Mouse (Mus musculus) C2C12 (cell line): ENCODE results near the gene Kctd11. TPM values are rescaled to one million over a fixed set of nuclear protein-coding genes. Genes with fewer than 3 reads are reported as not detected.
A peak's percentile ranks its signal among the peaks of the same experiment; 100 is the strongest.
"Not testable (repeated sequence)": the region's sequence is repeated elsewhere in the genome, so short reads cannot be mapped to it uniquely, and the experiment has no call there.

Experiments
- H3K27me3 ChIP-seq: one replicate; pipeline ENCODE4 v1.6.1; 2011; ENCODE audit not compliant: control insufficient read depth, insufficient read depth, insufficient read length
- H3K36me3 ChIP-seq: one replicate; pipeline ENCODE4 v1.6.1; 2011; ENCODE audit not compliant: control insufficient read depth, insufficient read depth
- H3K4me3 ChIP-seq: one replicate; pipeline ENCODE4 v1.5.1; 2011; ENCODE audit warnings: mild to moderate bottlenecking, control low read depth; ENCODE audit not compliant: poor library complexity, insufficient read depth, severe bottlenecking
- H3K79me2 ChIP-seq: one replicate; pipeline ENCODE4 v1.6.1; 2011; ENCODE audit not compliant: control insufficient read depth, insufficient read depth
- H3K79me3 ChIP-seq: one replicate; pipeline ENCODE4 v1.6.1; 2011; ENCODE audit warnings: low read depth, control low read depth
- H3ac ChIP-seq: one replicate; pipeline ENCODE3; 2011; ENCODE audit warnings: low read depth; ENCODE audit not compliant: control insufficient read depth, insufficient read length
- CEBPB ChIP-seq: IDR thresholded peaks from one replicate; pipeline ENCODE4 v1.6.1; 2011; ENCODE audit warnings: low read depth, mild to moderate bottlenecking, control low read depth, moderate library complexity
- CTCF ChIP-seq: IDR thresholded peaks from one replicate; pipeline ENCODE4 v1.5.1; 2011; ENCODE audit not compliant: control insufficient read depth, insufficient read depth, insufficient read length
- FOSL1 ChIP-seq: IDR thresholded peaks from one replicate; pipeline ENCODE4 v1.8.0; 2011; ENCODE audit warnings: mild to moderate bottlenecking, low read length; ENCODE audit not compliant: poor library complexity, insufficient read depth, severe bottlenecking
- MAX ChIP-seq: IDR thresholded peaks from one replicate; pipeline ENCODE4 v1.6.1; 2011; ENCODE audit warnings: mild to moderate bottlenecking, control low read depth
- MYOD1 ChIP-seq: IDR thresholded peaks from one replicate; pipeline ENCODE4 v1.6.1; 2011; ENCODE audit warnings: low read depth; ENCODE audit not compliant: control insufficient read depth, insufficient read length
- MYOG ChIP-seq: IDR thresholded peaks from one replicate; pipeline ENCODE4 v1.6.1; 2011; ENCODE audit not compliant: control insufficient read depth, insufficient read length; ENCODE audit errors: extremely low read depth
- USF1 ChIP-seq: IDR thresholded peaks from one replicate; pipeline ENCODE4 v1.6.1; 2011; ENCODE audit warnings: low read depth, mild to moderate bottlenecking, control low read depth, moderate library complexity
- long read RNA-seq, 2 experiments: library from polyadenylated mRNA; unstranded; transcript quantifications; one replicate each; pipeline ENCODE4 v2.0.0; 2019 to 2020
- polyA plus RNA-seq: library from polyadenylated mRNA; unstranded; fragments of >200 nt; fragmentation: generic; extraction: Trizol; gene quantifications from one replicate; pipeline ENCODE4 v1.2.1, GENCODE M21; 2012; ENCODE audit warnings: missing spikeins

Kctd11 gene
- 17.2 TPM for polyA plus RNA-seq
- long read RNA-seq, experiment 1, transcript Kctd11-201 (1 exons, 3,146 nt) = major isoform, 16 of 16 reads
- long read RNA-seq, experiment 1, partial matches to known transcripts = 0 of 16 reads
- long read RNA-seq, experiment 1, other reads (novel, unspliced or antisense) = 0 of 16 reads
- long read RNA-seq, experiment 2, transcript Kctd11-201 (1 exons, 3,146 nt) = major isoform, 25 of 25 reads
- long read RNA-seq, experiment 2, partial matches to known transcripts = 0 of 25 reads
- long read RNA-seq, experiment 2, other reads (novel, unspliced or antisense) = 0 of 25 reads

GRCm38 (mm10) chr11:69880853-69881603, at the start of gene Kctd11:
Kctd11 (minus strand) TSS chr11:69881406.
- Histone ChIP-seq H3K79me2 (peaks cover 36% of the 10 kb centered on the region), H3K27me3 (no peaks in the 10 kb centered on the region), H3ac (peak within 1 kb of the TSS; percentile 80), H3K4me3 (peak within 1 kb of the TSS; percentile 68), H3K79me3 (peaks cover 28% of the 10 kb centered on the region), H3K36me3 (no peaks in the 10 kb centered on the region)
- TF ChIP-seq CEBPB (no peak), CTCF (no peak), MAX (peak; percentile 59), USF1 (no peak), MYOG (no peak)

GRCm38 (mm10) chr11:69930176-69930575, 49.0 kb upstream of the Kctd11 start:
- H3K79me3 ChIP-seq, H3K4me3 ChIP-seq, H3K79me2 ChIP-seq, H3K27me3 ChIP-seq, H3ac ChIP-seq, H3K36me3 ChIP-seq: not testable (repeated sequence)

GRCm38 (mm10) chr11:69929712-69930111, 48.5 kb upstream of the Kctd11 start:
- no peaks in the 10 kb centered on the region for H3K79me3 ChIP-seq
- no peaks in the 10 kb centered on the region for H3K27me3 ChIP-seq
- no peaks in the 10 kb centered on the region for H3K79me2 ChIP-seq
- no peak overlapping the region for H3ac ChIP-seq
- no peak overlapping the region for H3K4me3 ChIP-seq
- no peak for TF ChIP-seq CTCF
- TF ChIP-seq MYOD1 = no peak
- H3K36me3 ChIP-seq = no peaks in the 10 kb centered on the region

GRCm38 (mm10) chr11:69927501-69927900, 46.3 kb upstream of the Kctd11 start:
- TF ChIP-seq MYOG (no peak), CTCF (no peak), USF1 (no peak), CEBPB (no peak), MAX (no peak), MYOD1 (no peak), FOSL1 (no peak)
- H3K79me2 ChIP-seq = peaks cover under 1% of the 10 kb centered on the region
- no peak overlapping the region for H3ac ChIP-seq
- H3K4me3 ChIP-seq = no peak overlapping the region
- no peaks in the 10 kb centered on the region for H3K36me3 ChIP-seq
- H3K79me3 ChIP-seq = no peaks in the 10 kb centered on the region
- H3K27me3 ChIP-seq = no peaks in the 10 kb centered on the region

GRCm38 (mm10) chr11:69922796-69923195, 41.6 kb upstream of the Kctd11 start:
- H3K4me3 ChIP-seq = no peak overlapping the region
- TF ChIP-seq MAX = no peak
- no peak for TF ChIP-seq CEBPB
- TF ChIP-seq USF1 = no peak
- no peak for TF ChIP-seq CTCF
- TF ChIP-seq MYOG = no peak
- TF ChIP-seq FOSL1 = no peak
- H3ac ChIP-seq = peak overlapping the region; percentile 30

GRCm38 (mm10) chr11:69922012-69922756, 41.0 kb upstream of the Kctd11 start:
- Histone ChIP-seq H3ac (peak overlapping the region; percentile 84), H3K27me3 (no peaks in the 10 kb centered on the region), H3K4me3 (peak overlapping the region; percentile 45), H3K79me2 (peaks cover 45% of the 10 kb centered on the region), H3K36me3 (peaks cover 30% of the 10 kb centered on the region), H3K79me3 (peaks cover 35% of the 10 kb centered on the region)
- TF ChIP-seq CTCF (no peak), FOSL1 (no peak), MAX (no peak), CEBPB (no peak), USF1 (no peak), MYOG (no peak), MYOD1 (no peak)

More at GRCm38 (mm10) chr11:69922796-69923195, 41.6 kb upstream of the Kctd11 start:
- Histone ChIP-seq H3K79me3 (peaks cover 29% of the 10 kb centered on the region), H3K36me3 (peaks cover 24% of the 10 kb centered on the region), H3K27me3 (no peaks in the 10 kb centered on the region), H3K79me2 (peaks cover 39% of the 10 kb centered on the region)
